Mouse (Mus musculus): ENCODE measurements around the gene Eif1. TPM values are rescaled to one million over a fixed set of nuclear protein-coding genes. Genes with fewer than 3 reads are reported as not detected.
A peak's percentile ranks its signal among the peaks of the same experiment; 100 is the strongest.

Gene Eif1
- polyA plus RNA-seq, 2 experiments = 191 to 1,798 TPM

DNA sequence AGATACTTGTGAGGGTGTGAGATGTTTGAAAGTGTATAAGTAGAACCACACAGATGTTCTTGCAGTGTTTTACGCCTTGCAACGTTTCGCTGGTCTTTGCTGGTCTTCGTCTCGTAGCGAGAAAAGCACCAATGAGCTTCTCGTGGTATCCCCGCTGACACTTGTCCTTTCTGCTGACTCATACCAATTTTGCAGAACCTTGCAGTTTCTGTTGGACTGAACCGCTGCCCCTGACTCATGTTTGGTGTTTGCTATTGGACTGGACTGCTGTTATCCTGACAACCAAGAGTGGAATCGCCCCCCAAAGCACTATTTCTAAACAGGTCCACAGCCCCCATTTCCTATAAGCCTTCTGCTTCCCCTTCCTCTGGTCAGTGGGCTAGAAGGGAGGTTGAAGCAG is 24.6 kb downstream of the Eif1 start:
- Histone ChIP-seq H3K9ac (replicated peaks) (no peak overlapping the region), H3K27ac (no peak overlapping the region), H3K4me2 (ENCODE audit: low read depth) (no peak overlapping the region), H3K4me1 (replicated peaks; ENCODE audit: control insufficient read depth in 2 of 2, insufficient read depth in 2 of 2, low read length in 1 of 2) (no peaks in the 10 kb centered on the region), H3K27me3 (ENCODE audit: control insufficient read depth, insufficient read depth, low read length) (no peaks in the 10 kb centered on the region), H3K4me3 (ENCODE audit: insufficient read depth in 1 of 2, low read depth in 2 of 2, low read length in 2 of 2) (no peak overlapping the region), H3K9me3 (ENCODE audit: control insufficient read depth, low read length) (no peaks in the 10 kb centered on the region), H3K36me3 (replicated peaks; ENCODE audit: control insufficient read depth, insufficient read depth, low read depth) (no peaks in the 10 kb centered on the region)
- ATAC-seq (ENCODE audit: insufficient read depth) (no peak), DNase-seq (ENCODE audit: low read depth in 3 of 3, low spot score in 3 of 3) (no peak)
- WGBS (ENCODE audit: insufficient replicate concordance) = 48% methylated on average over 10 of the region's 10 CpGs
- TF ChIP-seq CTCF (IDR thresholded peaks at IDR 0.05; ENCODE audit: low read depth) (no peak), EP300 (IDR thresholded peaks at IDR 0.05; ENCODE audit: low read depth) (no peak)

GRCm38 (mm10) chr11:100352076-100352857 is 32.6 kb downstream of the Eif1 start:
- DNase-seq (ENCODE audit: low read depth in 3 of 3, low spot score in 3 of 3) (no peak), ATAC-seq (ENCODE audit: insufficient read depth) (no peak)
- 23% methylated on average over 10 of the region's 10 CpGs for WGBS (ENCODE audit: insufficient replicate concordance)

GRCm38 (mm10) chr11:100355151-100355951 is 35.7 kb downstream of the Eif1 start:
- Histone ChIP-seq H3K9ac (replicated peaks) (no peak overlapping the region), H3K4me1 (replicated peaks; ENCODE audit: control insufficient read depth in 2 of 2, insufficient read depth in 2 of 2, low read length in 1 of 2) (no peaks in the 10 kb centered on the region), H3K4me3 (ENCODE audit: insufficient read depth in 1 of 2, low read depth in 2 of 2, low read length in 2 of 2) (peak overlapping the region; percentile 47 to 50), H3K4me2 (ENCODE audit: low read depth) (peak overlapping the region; percentile 72), H3K9me3 (ENCODE audit: control insufficient read depth, low read length) (no peaks in the 10 kb centered on the region), H3K27ac (no peak overlapping the region), H3K27me3 (ENCODE audit: control insufficient read depth, insufficient read depth, low read length) (peaks cover 57% of the 10 kb centered on the region), H3K36me3 (replicated peaks; ENCODE audit: control insufficient read depth, insufficient read depth, low read depth) (no peaks in the 10 kb centered on the region)
- TF ChIP-seq CTCF (IDR thresholded peaks at IDR 0.05; ENCODE audit: low read depth) (no peak), EP300 (IDR thresholded peaks at IDR 0.05; ENCODE audit: low read depth) (no peak)
- 1% methylated on average over 52 of the region's 54 CpGs for WGBS (ENCODE audit: insufficient replicate concordance)
- no peak for ATAC-seq (ENCODE audit: insufficient read depth)
- DNase-seq (ENCODE audit: low read depth in 3 of 3, low spot score in 3 of 3) = no peak

More at GRCm38 (mm10) chr11:100352076-100352857, 32.6 kb downstream of the Eif1 start:
- Histone ChIP-seq H3K27me3 (ENCODE audit: control insufficient read depth, insufficient read depth, low read length) (peaks cover 43% of the 10 kb centered on the region), H3K36me3 (replicated peaks; ENCODE audit: control insufficient read depth, insufficient read depth, low read depth) (no peaks in the 10 kb centered on the region), H3K27ac (no peak overlapping the region), H3K4me2 (ENCODE audit: low read depth) (no peak overlapping the region), H3K4me3 (ENCODE audit: insufficient read depth in 1 of 2, low read depth in 2 of 2, low read length in 2 of 2) (no peak overlapping the region), H3K4me1 (replicated peaks; ENCODE audit: control insufficient read depth in 2 of 2, insufficient read depth in 2 of 2, low read length in 1 of 2) (no peaks in the 10 kb centered on the region), H3K9me3 (ENCODE audit: control insufficient read depth, low read length) (no peaks in the 10 kb centered on the region), H3K9ac (replicated peaks) (no peak overlapping the region)
- TF ChIP-seq CTCF (IDR thresholded peaks at IDR 0.05; ENCODE audit: low read depth) = peak; percentile 60
- TF ChIP-seq EP300 (IDR thresholded peaks at IDR 0.05; ENCODE audit: low read depth) = no peak

DNA sequence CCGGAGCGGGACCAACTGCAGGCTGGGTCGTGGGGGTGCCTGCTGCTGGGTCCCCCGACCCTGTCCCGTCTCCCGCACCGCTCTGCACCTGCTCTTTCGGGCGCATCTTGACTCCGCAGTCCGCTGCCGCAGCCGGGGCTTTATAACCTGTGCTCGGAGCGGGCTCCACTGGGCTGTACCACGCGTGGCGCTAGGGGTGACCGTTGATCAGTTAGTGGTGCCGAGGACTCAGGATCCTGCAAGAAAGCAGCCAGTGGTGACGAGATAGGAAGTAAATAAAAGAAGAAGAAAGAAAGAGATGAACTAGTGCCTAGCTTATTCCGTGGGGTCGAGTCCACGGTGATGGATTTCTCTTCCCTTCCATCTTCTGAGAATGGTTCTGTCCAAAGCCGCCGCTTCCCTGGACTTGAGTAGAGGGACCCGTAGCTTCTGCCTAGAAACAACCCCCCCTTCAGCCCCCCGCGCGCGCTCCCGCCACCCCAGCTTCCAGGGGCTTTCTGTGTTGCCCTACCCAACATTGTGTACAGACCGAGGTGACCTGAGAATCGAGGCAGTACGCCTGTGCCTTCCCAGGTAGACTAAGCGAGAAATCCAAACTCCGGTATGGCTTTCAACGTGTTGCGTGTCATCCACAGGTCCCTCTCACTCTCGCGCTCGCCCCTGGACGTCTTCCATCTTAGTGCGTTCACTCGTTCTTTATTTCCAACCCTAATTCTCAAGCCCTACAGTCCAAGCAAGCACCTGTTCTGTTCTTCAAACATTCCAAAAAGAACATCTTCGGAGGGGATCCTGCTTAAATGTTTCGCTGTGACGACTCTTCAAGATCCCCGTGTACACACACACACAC is 36.5 kb downstream of the Eif1 start, which contains the start of gene Hap1:
TSS of gene Hap1 (minus strand) at position 157 of the 847 bp plus-strand sequence.
- no peak within 1 kb of the TSS for H3K9ac ChIP-seq (replicated peaks)
- DNase-seq (ENCODE audit: low read depth in 3 of 3, low spot score in 3 of 3) (no peak), ATAC-seq (ENCODE audit: insufficient read depth) (no peak)
- H3K36me3 ChIP-seq (replicated peaks; ENCODE audit: control insufficient read depth, insufficient read depth, low read depth) = no peaks in the 10 kb centered on the region
- TF ChIP-seq CTCF (IDR thresholded peaks at IDR 0.05; ENCODE audit: low read depth) = no peak
- TF ChIP-seq EP300 (IDR thresholded peaks at IDR 0.05; ENCODE audit: low read depth) = no peak
- H3K9me3 ChIP-seq (ENCODE audit: control insufficient read depth, low read length) = no peaks in the 10 kb centered on the region
- no peaks in the 10 kb centered on the region for H3K4me1 ChIP-seq (replicated peaks; ENCODE audit: control insufficient read depth in 2 of 2, insufficient read depth in 2 of 2, low read length in 1 of 2)
- peak within 1 kb of the TSS; percentile 47 to 50 for H3K4me3 ChIP-seq (ENCODE audit: insufficient read depth in 1 of 2, low read depth in 2 of 2, low read length in 2 of 2)
- peak within 1 kb of the TSS; percentile 72 for H3K4me2 ChIP-seq (ENCODE audit: low read depth)
- peaks cover 60% of the 10 kb centered on the region for H3K27me3 ChIP-seq (ENCODE audit: control insufficient read depth, insufficient read depth, low read length)
- H3K27ac ChIP-seq = no peak within 1 kb of the TSS
- 2% methylated on average over 49 of the region's 49 CpGs for WGBS (ENCODE audit: insufficient replicate concordance)

All from liver, embryonic 14.5 days (tissue).